Mouse (Mus musculus) CH12.LX (cell line): ENCODE data around the gene Plac9a.
"Not testable (repeated sequence)": the region's sequence is repeated elsewhere in the genome, so short reads cannot be mapped to it uniquely, and the experiment has no call there.

Experiments
- PAX5 ChIP-seq: IDR thresholded peaks from 2 replicates; pipeline ENCODE4 v1.6.1; 2012; ENCODE audit warnings: low read length, inconsistent platforms, mixed read lengths
- POLR2A ChIP-seq: IDR thresholded peaks from 2 replicates; pipeline ENCODE4 v1.6.1; 2011; ENCODE audit warnings: low read depth, mild to moderate bottlenecking, improper control_type of control experiment, low read length
- USF1 ChIP-seq: IDR thresholded peaks from 2 replicates; pipeline ENCODE4 v1.6.1; 2014; ENCODE audit warnings: low read depth, mild to moderate bottlenecking, inconsistent platforms, low read length, improper control_type of control experiment

DNA sequence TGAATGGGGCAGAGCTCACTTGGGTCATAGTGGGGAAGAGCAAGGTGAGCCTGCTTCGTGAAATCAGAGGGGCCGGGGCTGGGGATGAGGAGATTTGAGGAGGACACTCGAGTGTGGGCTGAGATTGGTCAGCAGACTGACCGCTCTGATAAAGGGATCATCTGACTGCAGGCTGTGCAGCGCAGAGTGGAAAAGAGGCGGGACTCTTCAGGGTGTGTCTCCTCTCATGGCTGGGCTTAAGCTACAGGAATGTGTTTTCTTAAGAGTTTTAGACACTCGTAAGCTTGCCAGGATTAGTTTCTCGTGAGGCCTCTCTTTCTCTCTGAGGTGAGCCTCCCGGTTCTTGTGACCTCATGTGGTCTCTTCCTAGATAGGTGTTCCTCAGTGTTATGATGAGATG is 21.1 kb downstream of the Plac9a start:
- TF ChIP-seq POLR2A, USF1, PAX5: not testable (repeated sequence)
